Mouse (Mus musculus) cerebellum, adult 11-12 months (tissue): ENCODE data around the gene Elfn2.

Experiments
- DNase-seq: peaks from one replicate; pipeline ENCODE4 v3.0.0; 2022

Elfn2 gene

DNA sequence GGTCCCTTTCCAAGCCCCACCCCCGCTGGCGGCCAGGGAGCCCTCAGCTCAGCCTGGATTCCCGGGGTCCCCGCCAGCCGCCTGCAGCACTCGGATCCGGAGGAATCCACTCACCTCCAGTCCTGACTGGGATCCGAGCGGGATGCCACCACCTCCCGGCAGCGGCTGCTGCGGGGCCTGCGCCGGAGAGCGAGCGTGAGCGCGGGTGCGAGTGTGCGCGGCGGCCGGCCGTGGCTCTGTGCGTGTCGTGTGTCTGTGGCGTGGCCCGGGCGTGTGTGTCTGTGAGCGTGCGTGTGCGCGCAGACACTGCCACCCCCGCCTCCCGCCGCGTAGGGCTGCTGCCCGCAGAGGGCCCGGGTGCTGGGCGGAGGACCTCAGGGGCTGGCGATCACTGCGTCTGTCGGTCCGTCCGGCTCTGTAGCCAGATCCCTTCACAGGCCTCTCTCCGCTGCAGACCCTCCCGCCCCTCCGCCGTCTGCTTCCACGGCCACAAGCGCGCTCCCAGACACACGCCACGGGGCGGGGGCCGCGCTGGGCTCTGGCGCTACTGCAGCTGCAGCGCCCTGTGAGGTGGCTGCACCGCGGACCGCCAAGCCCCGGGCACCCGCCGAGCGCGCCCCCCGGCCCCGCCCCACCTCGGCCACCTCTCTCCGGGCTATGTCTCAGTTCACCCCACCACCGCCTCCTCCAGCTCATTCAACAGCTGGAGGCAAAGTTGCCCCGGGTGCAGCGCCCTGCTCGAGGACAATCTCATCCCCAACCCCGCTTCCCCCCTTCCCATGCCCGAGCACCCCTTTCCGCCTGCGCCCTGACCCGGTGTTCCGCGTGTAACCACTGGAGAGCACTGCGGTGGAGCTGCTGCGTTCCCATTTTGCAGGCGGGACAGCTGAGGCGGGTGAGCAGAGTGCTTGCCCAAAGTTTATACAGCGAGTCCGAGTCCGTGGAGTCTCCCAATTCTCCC lies at the start of gene Elfn2:
TSS of gene Elfn2 (minus strand) at position 482 of the 961 bp plus-strand sequence.
- DNase-seq = no peak

GRCm38 (mm10) chr15:78763704-78764103 lies 45.1 kb upstream of the Elfn2 start:
- DNase-seq = no peak

GRCm38 (mm10) chr15:78763210-78763609 lies 44.6 kb upstream of the Elfn2 start:
- DNase-seq = no peak

DNA sequence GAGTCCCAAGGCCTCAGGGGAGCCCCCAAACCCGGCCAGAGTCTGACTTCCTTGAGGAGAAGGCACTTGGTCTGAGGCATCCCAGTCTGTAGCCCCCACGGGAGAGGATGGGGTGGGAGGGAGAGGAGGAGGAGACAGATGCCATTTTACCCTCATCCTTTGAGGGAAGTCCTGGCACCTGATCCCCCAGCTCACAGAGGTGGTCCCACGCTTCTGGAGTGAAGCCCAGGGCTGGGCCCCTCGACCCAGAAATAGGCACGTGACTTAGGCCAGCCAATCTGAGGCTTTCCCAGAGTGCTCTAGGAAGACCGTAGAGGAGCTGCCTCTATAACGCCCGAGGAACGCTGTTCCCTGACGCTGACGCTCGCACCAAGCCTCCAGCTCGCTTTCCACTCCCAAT lies 42.5 kb upstream of the Elfn2 start:
- DNase-seq = no peak

- no peak for DNase-seq
Measured at GRCm38 (mm10) chr15:78758132-78758531, 39.6 kb upstream of the Elfn2 start.

- no peak for DNase-seq
Measured at GRCm38 (mm10) chr15:78755966-78756725, 37.6 kb upstream of the Elfn2 start.

GRCm38 (mm10) chr15:78755226-78755625 lies 36.7 kb upstream of the Elfn2 start:
- DNase-seq = no peak

DNA sequence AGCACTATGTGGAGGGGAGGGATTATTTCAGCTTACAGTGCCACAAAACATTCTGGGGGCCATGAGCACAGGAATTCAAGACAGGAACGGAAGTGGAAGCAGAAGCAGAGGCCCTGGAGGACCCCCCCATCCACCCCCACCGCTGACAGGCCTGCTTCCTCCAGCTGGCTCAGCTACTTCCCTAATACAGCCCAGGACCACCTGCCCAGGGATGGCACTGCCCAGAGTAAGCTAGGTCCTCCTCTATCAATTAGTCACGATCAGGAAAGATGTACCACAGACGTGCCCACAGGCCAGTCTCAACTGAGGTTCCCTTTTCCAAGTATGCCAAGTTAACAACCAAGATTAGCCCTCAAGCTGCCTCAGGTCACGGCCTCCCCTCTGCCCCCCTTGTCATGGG lies 35.6 kb upstream of the Elfn2 start:
- DNase-seq = no peak

- DNase-seq = no peak
Measured at GRCm38 (mm10) chr15:78752991-78753390, 34.4 kb upstream of the Elfn2 start.

- DNase-seq = no peak
Measured at GRCm38 (mm10) chr15:78750608-78751350, 32.2 kb upstream of the Elfn2 start.

DNA sequence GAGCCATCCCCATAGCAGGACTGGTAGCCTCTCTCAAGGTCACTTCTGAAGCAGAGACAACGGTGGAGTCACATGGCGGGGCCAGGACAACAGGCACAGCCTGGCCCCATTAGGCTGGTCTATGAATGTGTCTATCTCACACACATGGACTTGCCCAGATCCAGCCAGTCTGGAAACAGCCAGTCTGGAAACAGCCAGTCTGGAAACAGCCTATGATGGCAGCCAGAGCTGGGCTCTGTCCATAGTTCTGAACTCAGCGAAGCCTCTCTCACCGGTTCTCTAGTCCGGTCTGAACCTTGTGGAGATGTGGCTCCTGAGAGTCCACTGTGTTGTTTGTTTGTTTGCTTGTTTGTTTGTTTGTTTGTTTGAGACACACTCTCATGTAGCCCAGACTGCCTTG lies 31.3 kb upstream of the Elfn2 start:
- DNase-seq = no peak

DNA sequence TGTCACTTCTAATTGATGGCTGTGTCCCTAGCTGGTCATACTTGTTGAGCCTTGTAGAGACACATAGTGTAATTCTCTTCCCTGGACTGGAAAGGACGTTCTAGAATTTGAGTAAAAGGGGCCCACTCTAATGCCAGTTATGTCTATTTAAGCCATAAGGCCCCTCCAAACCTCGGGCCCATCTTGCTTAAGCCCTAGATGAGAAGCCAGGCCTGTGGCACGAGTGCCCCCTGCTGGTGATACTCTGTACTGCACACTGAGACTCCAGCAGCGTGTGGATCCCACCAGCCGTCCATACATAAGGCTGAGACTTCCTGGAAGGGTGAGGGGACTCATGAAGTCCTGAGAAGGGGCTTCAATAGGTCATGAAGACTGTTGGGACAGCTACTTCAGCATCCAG lies 25.6 kb upstream of the Elfn2 start:
- DNase-seq = peak; percentile 15

- DNase-seq = no peak
Measured at GRCm38 (mm10) chr15:78742831-78743230, 24.3 kb upstream of the Elfn2 start.

- DNase-seq = no peak
Measured at GRCm38 (mm10) chr15:78740662-78741061, 22.1 kb upstream of the Elfn2 start.

DNA sequence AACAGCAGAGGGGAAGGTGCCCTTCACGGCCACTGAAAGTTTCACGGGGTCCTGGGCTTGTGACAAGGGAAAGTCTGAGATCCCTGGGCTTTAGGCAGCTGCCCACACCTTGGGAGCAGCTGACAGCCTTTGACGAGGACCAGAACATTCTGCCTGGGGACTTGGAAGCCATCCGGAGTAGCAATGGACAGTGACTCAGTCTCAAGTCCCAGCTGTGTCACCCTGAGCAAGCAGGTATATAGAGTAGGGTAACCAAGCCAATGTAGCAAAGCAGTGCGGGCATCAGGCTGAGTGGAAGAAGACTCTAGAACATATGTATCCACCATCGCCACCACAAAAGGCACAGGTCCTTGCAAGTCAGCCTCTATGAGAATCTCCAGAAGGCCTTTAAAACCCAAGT lies 18.6 kb upstream of the Elfn2 start:
- no peak for DNase-seq

DNA sequence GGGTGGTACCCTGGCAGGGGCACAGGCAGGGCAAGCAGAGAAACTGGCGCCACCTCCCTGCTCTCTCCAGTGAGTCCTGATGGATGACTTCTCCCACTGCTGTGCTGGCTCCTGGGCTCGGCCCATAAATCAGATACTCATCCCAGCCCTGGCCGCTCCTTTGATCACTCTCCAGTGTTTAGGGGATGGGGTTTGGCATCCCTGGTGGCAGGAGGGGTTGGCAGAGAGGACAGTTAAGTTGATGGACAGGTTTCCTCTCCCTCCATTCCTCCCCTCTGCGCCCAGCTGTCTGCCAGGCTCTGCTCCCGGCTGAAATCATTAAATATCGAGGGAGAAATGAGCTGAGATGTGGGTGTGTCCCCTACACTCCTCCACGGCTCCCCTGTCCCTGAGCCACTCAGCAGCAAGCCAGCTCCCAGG lies 18.1 kb upstream of the Elfn2 start:
- no peak for DNase-seq

DNA sequence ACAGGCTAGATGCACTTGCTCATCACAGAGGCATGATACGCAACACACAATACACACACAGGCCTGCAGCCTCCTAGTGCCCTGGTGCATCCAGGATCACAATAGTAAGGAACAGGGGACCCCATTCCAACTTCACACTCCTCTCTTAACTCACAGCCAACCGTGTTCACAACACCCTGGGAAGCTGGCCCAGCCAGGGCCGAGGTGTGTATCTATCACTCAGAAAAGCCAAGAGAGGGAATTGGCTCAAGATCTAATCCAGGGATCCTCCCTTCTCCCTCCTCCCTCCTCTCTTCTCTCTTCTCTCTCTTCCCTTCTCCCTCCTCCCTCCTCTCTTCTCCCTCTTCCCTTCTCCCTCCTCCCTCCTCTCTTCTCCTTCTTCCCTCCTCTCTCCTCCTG lies 17.6 kb upstream of the Elfn2 start:
- DNase-seq = no peak

- no peak for DNase-seq
Measured at GRCm38 (mm10) chr15:78735431-78736180, 17.0 kb upstream of the Elfn2 start.

DNA sequence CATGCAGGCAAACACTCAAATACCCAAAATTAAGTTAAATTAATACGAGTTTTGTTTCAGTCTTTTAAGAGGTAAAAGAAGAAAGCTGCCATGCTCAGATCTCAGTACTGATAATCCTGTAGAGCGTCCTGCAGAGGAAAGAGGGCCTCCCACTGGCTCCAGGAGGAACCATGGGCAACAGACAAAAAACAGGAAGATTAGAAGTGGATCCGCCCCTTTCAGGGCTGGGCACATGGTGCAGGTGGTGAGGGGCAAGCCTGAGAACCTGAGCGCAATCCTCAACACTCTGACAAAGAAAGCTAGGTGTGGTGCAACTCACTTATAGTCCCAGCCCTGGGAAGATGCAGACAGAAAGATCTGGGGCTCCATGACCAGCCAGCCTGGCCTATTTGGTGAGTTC lies 13.3 kb upstream of the Elfn2 start:
- DNase-seq = no peak

DNA sequence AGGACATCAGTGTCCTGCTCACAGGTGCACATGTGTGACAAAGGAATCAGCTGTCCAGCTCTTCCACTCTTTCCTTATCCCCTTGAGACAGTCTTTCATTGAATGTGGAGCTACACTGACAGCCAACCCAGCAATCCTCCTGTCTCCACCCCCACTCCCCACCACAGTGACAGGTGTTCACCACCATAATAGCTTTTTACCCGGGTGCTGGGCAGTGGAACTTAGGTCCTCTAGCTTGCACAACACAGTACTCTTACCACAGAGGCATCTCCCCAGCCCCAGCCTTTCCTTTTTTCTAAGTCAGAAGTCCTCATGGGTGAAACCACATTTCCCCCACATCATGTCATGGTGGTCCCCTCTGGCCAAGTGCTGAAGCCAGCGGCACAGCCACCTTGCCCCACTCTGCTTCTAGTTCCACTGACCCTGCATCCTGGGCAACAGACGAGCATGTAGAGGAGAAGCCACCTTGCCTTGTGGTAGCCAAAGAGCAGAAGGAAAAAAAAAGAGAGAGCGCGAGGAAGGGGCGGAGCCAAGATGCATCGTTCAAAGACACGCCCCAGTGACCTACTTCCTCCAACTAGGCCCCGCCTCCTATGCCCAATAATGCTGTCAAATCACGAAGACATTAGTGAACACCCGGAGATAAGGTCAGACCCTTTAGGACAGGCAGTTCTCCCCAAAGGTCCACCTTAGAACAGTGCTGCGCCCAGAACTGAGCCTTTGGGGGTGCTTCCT lies 11.9 kb upstream of the Elfn2 start:
- no peak for DNase-seq

DNA sequence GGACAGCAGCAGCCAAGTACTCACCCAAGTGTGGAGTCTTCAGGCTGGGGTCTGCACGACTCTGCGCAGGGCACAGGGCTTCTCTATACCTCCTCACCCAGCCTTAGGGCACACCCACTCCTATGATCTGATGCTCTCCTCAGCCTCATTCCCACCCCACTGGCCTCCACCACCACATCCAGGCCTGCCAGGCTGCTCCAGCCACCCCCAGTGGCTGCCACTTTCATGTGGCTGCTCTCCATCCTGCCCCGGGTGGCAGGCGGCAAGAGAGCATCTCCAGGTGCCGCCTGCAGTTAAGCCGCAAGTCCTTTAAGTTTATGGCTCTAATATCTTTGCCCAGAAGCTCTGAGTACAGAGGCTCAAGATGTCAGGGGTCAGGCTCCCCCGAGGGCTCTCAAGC lies 8.1 kb upstream of the Elfn2 start:
- DNase-seq = no peak

GRCm38 (mm10) chr15:78720532-78720931 lies 2.0 kb upstream of the Elfn2 start:
- DNase-seq = no peak
